Mouse (Mus musculus): Measurements from ENCODE around the gene Ccdc39. TPM values are rescaled to one million over a fixed set of nuclear protein-coding genes. Genes with fewer than 3 reads are reported as not detected.

Ccdc39 gene
- polyA plus RNA-seq, 1 experiment: 2.1 TPM

DNA sequence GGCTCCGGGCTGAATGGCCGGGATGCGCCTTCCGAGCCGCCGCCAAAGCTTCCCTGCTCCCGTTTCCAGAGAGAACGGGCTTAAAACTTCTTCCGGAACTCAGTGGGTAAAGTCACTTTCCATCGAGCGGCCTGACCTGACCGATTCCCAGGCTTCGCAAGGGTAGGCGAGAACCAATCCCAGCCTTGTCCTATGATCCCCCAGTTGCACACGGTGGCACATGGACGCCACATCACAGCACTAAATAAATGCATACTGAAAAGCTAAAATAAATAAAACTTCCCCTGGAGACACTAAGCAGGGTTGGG, 43.6 kb downstream of the Ccdc39 start:
- Histone ChIP-seq H3K4me1 (ENCODE audit: control insufficient read depth, insufficient read depth, low read length) (peaks cover 2% of the 10 kb centered on the region; the same call in 1 of the 2 replicates), H3K4me3 (ENCODE audit: insufficient read depth, low read length) (peak overlapping the region; percentile 85), H3K27ac (ENCODE audit: insufficient read depth, low read depth, low read length) (peak overlapping the region; percentile 88)
- TF ChIP-seq CTCF (IDR thresholded peaks at IDR 0.05; ENCODE audit: low read depth, low read length) (no peak), POLR2A (IDR thresholded peaks at IDR 0.05; ENCODE audit: borderline replicate concordance, low read depth, low read length) (no peak)

GRCm38 (mm10) chr3:33799617-33800512, 44.2 kb downstream of the Ccdc39 start, which contains the start of gene Ttc14:
Ttc14 (plus strand) TSS chr3:33799832.
- peaks cover 2% of the 10 kb centered on the region; the same call in 1 of the 2 replicates for H3K4me1 ChIP-seq (ENCODE audit: control insufficient read depth, insufficient read depth, low read length)
- peak within 1 kb of the TSS; percentile 88 for H3K27ac ChIP-seq (ENCODE audit: insufficient read depth, low read depth, low read length)
- TF ChIP-seq POLR2A (IDR thresholded peaks at IDR 0.05; ENCODE audit: borderline replicate concordance, low read depth, low read length) (no peak), CTCF (IDR thresholded peaks at IDR 0.05; ENCODE audit: low read depth, low read length) (no peak)
- H3K4me3 ChIP-seq (ENCODE audit: insufficient read depth, low read length): peak within 1 kb of the TSS; percentile 85

DNA sequence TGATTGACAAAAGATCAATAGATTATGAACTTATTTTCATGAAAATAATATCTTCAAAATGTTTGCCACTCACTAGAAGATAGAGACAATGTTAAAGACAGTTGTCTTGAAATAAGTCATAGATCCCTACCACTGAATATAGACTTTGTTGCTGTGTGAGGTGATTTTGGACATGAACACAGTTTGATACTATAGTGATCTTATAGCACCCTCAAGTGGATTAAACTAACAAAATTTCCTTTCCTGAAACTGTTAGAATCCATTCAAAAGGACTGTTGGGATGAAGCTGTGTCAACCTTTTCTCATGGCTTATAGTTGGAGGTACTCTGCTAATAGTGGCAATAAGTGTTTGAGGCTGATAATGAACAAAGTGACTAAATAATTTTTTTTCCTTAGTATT, 53.1 kb downstream of the Ccdc39 start:
- no peak overlapping the region for H3K27ac ChIP-seq (ENCODE audit: insufficient read depth, low read depth, low read length)
- no peak for TF ChIP-seq POLR2A (IDR thresholded peaks at IDR 0.05; ENCODE audit: borderline replicate concordance, low read depth, low read length)
- TF ChIP-seq CTCF (IDR thresholded peaks at IDR 0.05; ENCODE audit: low read depth, low read length): no peak
- no peaks in the 10 kb centered on the region for H3K4me1 ChIP-seq (ENCODE audit: control insufficient read depth, insufficient read depth, low read length)
- H3K4me3 ChIP-seq (ENCODE audit: insufficient read depth, low read length): no peak overlapping the region

Other genes with a start within 250 kb of the Ccdc39 start
- 38.0 and 54.6 TPM in 2 replicates for gene Ttc14, start 44.5 kb downstream of the Ccdc39 start, polyA plus RNA-seq (2012; ENCODE audit: insufficient read depth, insufficient read length, missing spikeins)
- gene Fxr1, start 175.6 kb upstream of the Ccdc39 start, polyA plus RNA-seq (2012; ENCODE audit: insufficient read depth, insufficient read length, missing spikeins): 113 and 116 TPM in 2 replicates
- 80.6 and 84.8 TPM in 2 replicates for gene Dnajc19, start 237.0 kb upstream of the Ccdc39 start, polyA plus RNA-seq (2012; ENCODE audit: insufficient read depth, insufficient read length, missing spikeins)